Mouse (Mus musculus): ENCODE data around the gene Gm20538.

The Gm20538 gene

GRCm38 (mm10) chr19:44530018-44530417 is 22.6 kb downstream of the Gm20538 start:
- no peak for DNase-seq (ENCODE audit: low spot score)

- no peak for DNase-seq (ENCODE audit: low spot score)
These were observed 27.0 kb downstream of the Gm20538 start for GRCm38 (mm10) chr19:44525551-44526205.

DNA sequence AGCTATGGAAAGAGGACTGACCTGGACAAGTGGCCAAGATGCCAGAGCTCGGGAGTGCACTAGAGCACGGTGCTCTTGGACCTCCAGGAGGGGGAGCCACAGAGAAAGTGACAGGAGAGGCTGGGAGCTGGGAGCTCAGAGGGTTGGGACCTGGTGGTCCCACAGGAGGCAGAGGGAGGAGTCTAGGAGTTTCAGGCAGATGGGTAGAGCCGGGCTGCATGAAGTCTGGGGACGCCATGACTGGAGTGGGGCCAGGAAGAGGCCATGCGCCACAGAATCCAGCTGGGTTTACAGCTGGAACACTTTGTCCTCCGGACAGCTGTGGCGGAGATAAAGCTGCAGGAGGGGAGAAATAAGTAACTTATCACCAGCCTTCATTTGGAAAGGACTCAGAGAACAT is 33.5 kb downstream of the Gm20538 start:
- DNase-seq (ENCODE audit: low spot score): peak; percentile 12

- no peak for DNase-seq (ENCODE audit: low spot score)
These were observed 34.4 kb downstream of the Gm20538 start for GRCm38 (mm10) chr19:44517996-44518768.

GRCm38 (mm10) chr19:44515769-44516168 is 36.9 kb downstream of the Gm20538 start:
- DNase-seq (ENCODE audit: low spot score): no peak

DNA sequence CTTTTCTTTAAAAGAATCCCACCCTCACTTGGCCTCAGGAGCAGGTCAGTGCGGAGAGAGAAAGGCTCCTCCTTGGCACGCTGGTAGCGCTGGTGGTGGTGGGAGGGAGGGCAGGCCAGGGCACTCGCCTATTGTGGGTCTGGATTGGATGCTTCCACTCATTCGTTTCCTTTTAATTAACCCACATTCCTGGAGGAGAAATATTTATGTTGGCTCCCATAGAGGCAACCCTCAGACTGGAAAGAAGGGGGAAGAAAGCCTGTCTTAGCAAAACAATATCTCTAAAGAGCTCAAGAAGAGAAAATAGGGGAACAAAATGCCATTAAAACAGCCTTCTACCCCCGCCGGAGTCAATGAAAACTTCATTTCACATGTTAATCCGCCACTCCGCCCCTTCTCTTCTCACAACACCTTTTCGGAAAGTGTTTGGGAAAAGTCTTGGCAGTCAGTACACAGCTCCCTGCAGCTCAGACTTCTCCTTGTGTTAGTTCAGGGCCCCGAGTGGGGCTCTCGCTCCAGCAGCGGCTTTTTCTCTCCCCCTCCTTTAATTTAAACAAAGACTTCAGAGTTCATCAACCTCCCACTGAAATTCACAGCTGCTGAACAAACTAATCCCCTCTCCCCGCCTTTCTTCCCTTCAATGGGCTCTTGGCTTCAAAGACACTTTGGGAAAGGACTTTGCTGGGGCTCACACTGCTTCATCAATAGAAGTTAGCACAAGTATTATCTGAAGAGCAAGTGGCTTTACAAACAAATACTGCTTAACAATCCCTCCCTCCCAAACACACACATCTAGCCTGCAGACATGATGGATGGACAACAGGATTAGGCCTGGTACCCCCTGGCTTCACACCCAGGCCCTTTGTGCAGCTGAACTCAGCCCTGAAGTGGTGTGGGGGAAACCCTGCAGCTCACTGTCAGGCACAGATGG is 37.8 kb downstream of the Gm20538 start:
- no peak for DNase-seq (ENCODE audit: low spot score)

DNA sequence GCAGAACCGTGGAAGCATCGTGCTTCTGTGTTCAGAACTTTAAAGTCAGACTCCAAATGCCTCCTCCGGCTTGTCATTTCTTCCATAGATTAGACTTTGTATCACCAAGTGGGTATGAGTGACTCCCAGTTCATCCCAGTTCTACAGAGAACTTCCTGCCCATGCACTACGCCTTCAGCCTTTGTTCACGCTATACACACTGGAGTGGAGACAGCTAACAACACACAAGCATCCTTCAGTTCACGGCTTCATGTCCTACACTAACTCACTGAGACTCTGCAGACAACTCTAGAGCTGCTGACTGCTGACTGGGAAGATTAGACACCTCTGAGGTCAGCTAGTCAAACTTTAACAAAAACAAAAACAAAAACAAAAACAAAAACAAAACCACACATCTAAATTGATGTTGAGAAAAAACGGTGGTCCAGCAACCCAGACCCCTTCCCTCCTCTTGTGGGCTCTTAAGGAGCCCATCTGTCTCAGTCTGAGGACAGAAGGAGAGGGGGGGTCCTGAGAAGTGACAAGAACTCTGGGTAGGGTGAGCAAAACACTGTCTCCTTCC is 38.6 kb downstream of the Gm20538 start:
- DNase-seq (ENCODE audit: low spot score): no peak

DNA sequence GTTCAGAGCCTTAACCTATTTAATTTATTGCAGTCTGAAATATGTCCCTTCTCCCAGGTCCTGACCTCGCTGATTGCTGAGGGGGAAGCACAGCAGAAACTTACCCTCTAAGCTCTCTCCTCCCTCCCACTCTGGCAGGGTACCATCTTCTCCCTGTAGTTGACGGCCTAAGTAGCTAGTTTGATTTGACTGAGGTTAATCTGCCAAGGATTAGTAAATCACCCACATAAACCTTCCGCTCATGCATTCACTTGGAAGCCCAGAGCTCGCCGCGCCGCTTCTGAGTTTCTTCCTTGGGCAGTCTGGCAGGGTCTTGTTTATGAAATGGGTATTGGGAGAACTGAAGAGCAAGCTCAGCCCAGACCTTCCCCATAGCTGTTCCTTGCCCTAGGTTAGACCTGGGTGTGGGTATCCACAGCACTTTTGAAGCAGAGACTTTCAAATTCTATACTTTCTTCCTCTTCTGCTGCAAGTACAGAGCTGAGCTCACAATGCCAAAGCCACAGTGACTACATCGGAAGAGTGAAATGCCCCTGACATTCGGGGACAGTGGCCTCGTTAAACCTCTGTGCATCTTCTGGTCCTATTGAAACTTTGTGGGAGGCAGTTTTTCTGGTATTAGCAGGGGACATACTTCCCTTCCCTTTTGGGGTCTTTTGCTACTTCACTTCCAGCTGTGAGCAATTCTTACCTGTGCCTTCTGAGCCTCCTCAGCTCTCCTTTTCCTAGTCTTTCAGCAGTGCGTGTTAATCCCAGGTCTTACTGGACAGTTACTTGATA is 39.4 kb downstream of the Gm20538 start:
- no peak for DNase-seq (ENCODE audit: low spot score)

DNA sequence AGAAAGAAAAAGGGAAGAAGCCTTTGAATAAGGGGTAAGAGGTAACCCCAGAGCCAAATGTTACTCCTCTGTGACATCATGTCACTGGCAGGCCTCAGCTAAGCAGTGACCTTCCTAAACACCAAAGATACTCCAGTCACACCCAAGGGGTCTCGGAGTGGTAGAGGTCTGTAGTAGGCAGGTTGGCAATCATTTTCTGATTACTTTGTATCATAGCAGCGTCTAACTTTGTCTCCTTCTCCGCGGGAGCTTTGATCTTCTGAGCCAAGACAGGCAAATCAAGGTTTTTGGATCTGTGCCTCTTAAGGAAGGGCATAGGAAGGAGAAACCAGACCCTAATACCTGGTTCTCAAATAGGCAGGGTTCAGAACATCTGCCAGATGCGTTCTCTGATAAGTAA is 40.0 kb downstream of the Gm20538 start:
- DNase-seq (ENCODE audit: low spot score): no peak

DNA sequence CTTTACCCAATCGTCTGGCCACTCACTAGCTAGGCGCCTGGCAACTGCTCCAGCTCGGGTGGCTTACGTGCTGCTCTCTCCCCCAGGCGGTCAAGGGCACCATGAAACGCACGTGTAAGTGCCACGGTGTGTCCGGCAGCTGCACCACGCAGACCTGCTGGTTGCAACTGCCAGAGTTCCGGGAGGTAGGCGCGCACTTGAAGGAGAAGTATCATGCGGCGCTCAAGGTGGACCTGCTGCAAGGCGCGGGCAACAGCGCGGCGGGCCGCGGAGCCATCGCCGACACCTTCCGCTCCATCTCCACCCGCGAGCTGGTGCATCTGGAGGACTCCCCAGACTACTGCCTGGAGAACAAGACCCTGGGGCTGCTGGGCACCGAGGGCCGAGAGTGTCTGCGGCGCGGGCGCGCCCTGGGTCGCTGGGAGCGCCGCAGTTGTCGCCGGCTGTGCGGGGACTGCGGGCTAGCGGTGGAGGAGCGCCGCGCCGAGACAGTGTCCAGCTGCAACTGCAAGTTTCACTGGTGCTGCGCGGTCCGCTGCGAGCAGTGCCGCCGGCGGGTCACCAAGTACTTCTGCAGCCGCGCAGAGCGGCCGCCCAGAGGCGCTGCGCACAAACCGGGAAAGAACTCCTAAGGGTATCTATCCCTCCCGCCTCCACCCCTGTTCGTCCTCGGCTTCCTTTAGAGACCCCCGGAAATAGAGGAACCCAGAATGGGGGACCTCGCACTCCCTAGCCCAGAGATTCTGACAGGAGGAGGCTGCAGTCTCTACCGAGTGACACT is 41.0 kb downstream of the Gm20538 start:
- no peak for DNase-seq (ENCODE audit: low spot score)

GRCm38 (mm10) chr19:44510534-44511175 is 42.0 kb downstream of the Gm20538 start:
- DNase-seq (ENCODE audit: low spot score): no peak

DNA sequence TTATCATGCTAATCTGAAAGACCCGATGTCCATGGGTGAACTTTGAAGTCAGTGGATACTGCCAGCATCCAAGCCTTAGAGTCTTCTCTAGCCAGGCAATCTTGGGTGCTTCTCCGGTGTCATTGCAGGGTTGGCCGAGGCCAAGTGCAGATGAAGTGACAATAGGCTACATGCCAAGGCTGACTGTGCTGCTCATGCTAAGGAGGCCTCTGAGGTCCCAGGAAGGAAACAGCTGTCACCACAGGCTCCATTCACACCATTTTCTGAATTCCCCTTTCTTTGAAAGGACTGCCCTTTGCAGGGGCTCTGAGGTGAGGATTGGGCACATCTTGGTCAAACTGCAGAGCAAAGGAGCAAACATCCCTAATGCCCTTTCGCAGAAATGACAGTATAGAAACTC is 49.9 kb downstream of the Gm20538 start:
- DNase-seq (ENCODE audit: low spot score): no peak

- no peak for DNase-seq (ENCODE audit: low spot score)
These were observed 50.7 kb downstream of the Gm20538 start for GRCm38 (mm10) chr19:44501925-44502324.

DNA sequence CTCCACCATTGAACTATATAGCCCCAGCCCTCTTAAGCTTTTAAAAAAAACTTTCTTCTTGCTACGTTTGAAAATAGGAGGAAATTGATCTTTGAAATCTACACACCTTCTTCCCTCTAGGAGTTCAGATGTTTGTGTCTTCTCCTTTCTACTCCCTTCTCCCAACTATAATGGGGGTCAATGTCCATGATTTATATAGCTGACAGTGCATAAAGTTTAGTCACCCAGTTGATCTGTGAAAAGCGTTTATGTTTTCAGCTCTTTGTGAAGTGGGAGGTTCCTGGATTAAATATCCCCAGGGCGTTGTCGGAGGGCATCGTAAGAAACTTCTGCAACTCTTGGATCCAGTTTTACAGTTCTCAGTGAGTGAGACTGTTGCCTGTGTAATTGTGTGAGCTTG is 52.4 kb downstream of the Gm20538 start:
- no peak for DNase-seq (ENCODE audit: low spot score)

GRCm38 (mm10) chr19:44498936-44499335 is 53.7 kb downstream of the Gm20538 start:
- no peak for DNase-seq (ENCODE audit: low spot score)

DNA sequence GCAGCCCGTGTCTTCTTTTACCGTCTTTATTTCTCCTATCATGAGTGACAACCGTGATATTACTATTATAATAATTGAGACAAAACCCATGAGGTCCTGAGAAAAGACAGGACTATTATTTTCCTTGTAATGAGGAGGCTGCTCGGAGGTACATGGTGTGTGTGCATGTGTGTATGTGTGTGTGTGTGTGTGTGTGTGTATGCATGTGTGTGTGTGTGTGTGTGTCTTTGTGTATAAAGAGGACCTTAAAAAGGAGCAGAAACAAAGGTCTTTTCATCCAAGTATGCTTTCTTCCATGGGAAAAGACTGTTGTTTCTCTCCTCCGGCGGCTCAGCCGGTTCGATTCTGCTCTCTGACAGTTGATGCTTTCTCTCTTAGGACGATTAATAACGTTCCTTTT is 55.7 kb downstream of the Gm20538 start:
- no peak for DNase-seq (ENCODE audit: low spot score)

DNA sequence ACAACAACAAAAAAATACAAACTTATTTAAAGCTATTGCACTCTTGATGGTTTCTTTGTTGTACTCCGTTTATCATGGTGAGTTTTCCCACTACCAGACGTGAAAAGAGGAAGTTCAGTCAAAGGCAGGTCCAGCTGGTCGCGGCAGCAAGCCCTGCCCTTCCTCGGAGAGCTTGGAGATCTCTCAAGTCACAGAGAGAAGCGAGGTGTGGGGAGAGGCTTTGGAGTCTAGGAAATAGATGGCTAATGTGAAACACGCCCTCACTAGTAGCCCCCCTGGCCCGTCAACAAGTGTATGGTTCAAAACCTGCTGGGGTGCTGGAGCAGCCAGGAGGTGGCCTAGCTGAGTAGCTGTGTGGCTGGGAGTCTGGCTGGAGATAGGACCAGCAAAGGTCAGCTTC is 56.1 kb downstream of the Gm20538 start:
- no peak for DNase-seq (ENCODE audit: low spot score)
